Comparison of ENCODE assay signal across 8 mouse cellular contexts in the genomic region with DNA sequence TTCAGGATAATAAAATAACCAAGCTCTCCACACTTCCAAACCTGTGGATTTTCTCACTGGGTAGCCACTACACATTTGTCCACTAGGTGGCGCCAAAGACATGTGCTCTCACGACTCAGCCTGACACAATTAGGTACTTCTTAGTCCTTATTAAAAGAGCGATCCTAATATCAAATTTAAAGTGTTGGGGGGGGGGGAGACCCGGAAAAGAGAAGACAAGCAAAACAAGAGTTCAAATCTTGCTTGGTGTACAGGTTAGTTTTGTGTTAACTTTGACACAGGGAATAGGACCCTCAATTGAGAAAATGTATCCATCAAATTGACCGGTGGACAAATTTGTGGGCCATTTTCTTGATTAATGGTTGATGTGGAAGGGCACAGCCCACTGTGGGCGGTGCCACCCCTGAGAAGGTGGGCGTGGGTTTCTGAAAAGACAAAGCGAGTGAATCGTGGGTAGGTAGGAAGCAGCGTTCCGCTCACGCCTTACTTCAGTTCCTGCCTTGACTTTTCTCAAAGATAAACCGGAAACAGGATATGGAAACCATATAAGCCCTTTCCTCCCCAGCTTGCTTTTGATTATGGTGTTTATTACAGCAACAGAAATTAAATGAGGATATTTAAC. TPM values are rescaled to one million over a fixed set of nuclear protein-coding genes. Genes with fewer than 3 reads are reported as not detected.
DNase-seq lines count a peak whose midpoint lies in the region; ATAC-seq and TF ChIP-seq lines count a peak whose summit lies in the region.

No protein-coding gene starts in this region.

- H3K36me3 ChIP-seq in heart, embryonic 13.5 days, result no peaks in the 10 kb centered on the region
- no peaks in the 10 kb centered on the region for H3K36me3 ChIP-seq in lung, postnatal 0 days (ENCODE audit: insufficient read depth, low read length)

- no peaks in the 10 kb centered on the region for H3K4me1 ChIP-seq in heart, embryonic 13.5 days
- no peaks in the 10 kb centered on the region for H3K4me1 ChIP-seq in lung, postnatal 0 days (ENCODE audit: insufficient read depth, low read depth, low read length)

- H3K9me3 ChIP-seq in heart, embryonic 13.5 days, result no peaks in the 10 kb centered on the region
- H3K9me3 ChIP-seq in lung, postnatal 0 days (ENCODE audit: low read length), result no peaks in the 10 kb centered on the region

- 37% methylated on average over 13 of the region's 13 CpGs for whole genome bisulfite sequencing in heart, embryonic 13.5 days
- WGBS in lung, postnatal 0 days, result 25% methylated on average over 13 of the region's 13 CpGs

- TF ChIP-seq CTCF in lung, postnatal 0 days (IDR thresholded peaks at IDR 0.05), result peak; percentile 93

- no peak for TF ChIP-seq EP300 in lung, postnatal 0 days (IDR thresholded peaks at IDR 0.05)

- peak overlapping the region; percentile 26 for H3K4me2 ChIP-seq in heart, embryonic 13.5 days
- no peak overlapping the region for H3K4me2 ChIP-seq in lung, postnatal 0 days (replicated peaks; ENCODE audit: low read depth, low read length)

- no peak overlapping the region for H3K4me3 ChIP-seq in heart, embryonic 13.5 days
- H3K4me3 ChIP-seq in lung, postnatal 0 days (ENCODE audit: low read depth, low read length), result no peak overlapping the region

- DNase-seq in ES-CJ7 (ENCODE audit: low read depth, low spot score), result peak; percentile 68
- peak; percentile 75 to 81 for DNase-seq in cerebellum, postnatal 4 days (ENCODE audit: low spot score in 2 of 2)
- DNase-seq in layer of hippocampus, postnatal 10 days (ENCODE audit: low spot score in 2 of 2), result peak; percentile 90 to 91
- DNase-seq in lung, postnatal 0 days (ENCODE audit: low spot score), result peak; percentile 86
- peak; percentile 52 to 63 for DNase-seq in right cerebral cortex, postnatal 36 days (ENCODE audit: low spot score in 2 of 2)
- peak; percentile 32 for DNase-seq in yolk sac, embryonic 10.5 days (ENCODE audit: low spot score)

- ATAC-seq in activated CD4-positive, CD25-positive, alpha-beta regulatory T cell, adult 4 months, result peak; percentile 94
- no peak for ATAC-seq in heart, embryonic 13.5 days (ENCODE audit: extremely low read depth, insufficient number of reproducible peaks, low FRiP score, low TSS enrichment)
- peak; percentile 74 for ATAC-seq in lung, postnatal 0 days

- no peak overlapping the region for H3K9ac ChIP-seq in heart, embryonic 13.5 days
- H3K9ac ChIP-seq in lung, postnatal 0 days (replicated peaks; ENCODE audit: low read depth), result no peak overlapping the region

- peaks cover 26% of the 10 kb centered on the region for H3K27me3 ChIP-seq in heart, embryonic 13.5 days (replicated peaks)
- no peaks in the 10 kb centered on the region for H3K27me3 ChIP-seq in lung, postnatal 0 days (replicated peaks; ENCODE audit: insufficient read depth, low read length)

- H3K27ac ChIP-seq in heart, embryonic 13.5 days (replicated peaks), result no peak overlapping the region
- H3K27ac ChIP-seq in lung, postnatal 0 days (ENCODE audit: low read length), result no peak overlapping the region

RNA-seq across cellular contexts. Expression of gene Tap1, which starts 16.4 kb away (rescaled TPM):
- 100 to 1,000 TPM; 134 to 207 TPM for polyA plus RNA-seq in activated CD4-positive, CD25-positive, alpha-beta regulatory T cell, adult 4 months (2017; shearing (Covaris generic))
- polyA plus RNA-seq in heart, embryonic 13.5 days (2015; fragmentation: Nextera tagmentation; extraction: Ambion mirVana), result 1.4 and 1.6 TPM in 2 replicates
- 1 to 10 TPM; 5.1 to 5.2 TPM for total RNA-seq in layer of hippocampus, postnatal 10 days (2021)
- polyA plus RNA-seq in lung, postnatal 0 days (2015; fragmentation: Nextera tagmentation; extraction: Ambion mirVana), result 11.6 and 12.6 TPM in 2 replicates

RNA-seq across cellular contexts. Expression of gene Psmb9, which starts 16.6 kb away (rescaled TPM):
- polyA plus RNA-seq in activated CD4-positive, CD25-positive, alpha-beta regulatory T cell, adult 4 months (2017; shearing (Covaris generic)), result 100 to 1,000 TPM; 320 to 348 TPM
- 1.7 and 2.1 TPM in 2 replicates for polyA plus RNA-seq in heart, embryonic 13.5 days (2015; fragmentation: Nextera tagmentation; extraction: Ambion mirVana)
- 1 to 10 TPM; 1.4 to 1.9 TPM for total RNA-seq in layer of hippocampus, postnatal 10 days (2021)
- polyA plus RNA-seq in lung, postnatal 0 days (2015; fragmentation: Nextera tagmentation; extraction: Ambion mirVana), result 16.4 and 17.1 TPM in 2 replicates

RNA-seq across cellular contexts. Expression of gene H2-DMb1, which starts 18.1 kb away (rescaled TPM):
- 1 to 10 TPM; 1.9 to 3.7 TPM for polyA plus RNA-seq in activated CD4-positive, CD25-positive, alpha-beta regulatory T cell, adult 4 months (2017; shearing (Covaris generic))
- polyA plus RNA-seq in heart, embryonic 13.5 days (2015; fragmentation: Nextera tagmentation; extraction: Ambion mirVana), result 0.24 and 0.27 TPM in 2 replicates
- total RNA-seq in layer of hippocampus, postnatal 10 days (2021), result under 1 TPM; 0.69 to 0.91 TPM
- 6.9 and 7.2 TPM in 2 replicates for polyA plus RNA-seq in lung, postnatal 0 days (2015; fragmentation: Nextera tagmentation; extraction: Ambion mirVana)

RNA-seq across cellular contexts. Expression of gene Psmb8, which starts 26.5 kb away (rescaled TPM):
- polyA plus RNA-seq in activated CD4-positive, CD25-positive, alpha-beta regulatory T cell, adult 4 months (2017; shearing (Covaris generic)), result 1,000 to 10,000 TPM in 1 of 2 experiments, 100 to 1,000 TPM in 1; 892 to 1,228 TPM
- 3.2 and 4.3 TPM in 2 replicates for polyA plus RNA-seq in heart, embryonic 13.5 days (2015; fragmentation: Nextera tagmentation; extraction: Ambion mirVana)
- total RNA-seq in layer of hippocampus, postnatal 10 days (2021), result 1 to 10 TPM; 2.3 to 4.4 TPM
- 54.9 and 58.6 TPM in 2 replicates for polyA plus RNA-seq in lung, postnatal 0 days (2015; fragmentation: Nextera tagmentation; extraction: Ambion mirVana)

RNA-seq across cellular contexts. Expression of gene H2-DMb2, which starts 27.9 kb away (rescaled TPM):
- polyA plus RNA-seq in activated CD4-positive, CD25-positive, alpha-beta regulatory T cell, adult 4 months (2017; shearing (Covaris generic)), result 10 to 100 TPM in 1 of 2 experiments, 1 to 10 TPM in 1; 4.8 to 19.7 TPM
- 0.15 and 0.20 TPM in 2 replicates for polyA plus RNA-seq in heart, embryonic 13.5 days (2015; fragmentation: Nextera tagmentation; extraction: Ambion mirVana)
- total RNA-seq in layer of hippocampus, postnatal 10 days (2021), result not detected
- 1.8 and 2.2 TPM in 2 replicates for polyA plus RNA-seq in lung, postnatal 0 days (2015; fragmentation: Nextera tagmentation; extraction: Ambion mirVana)

Comparison
In these comparisons a context has a peak if more than half of its experiments do, and no peak if none do; other contexts are left out.
1. DNase-seq: peak in every context shown above with its lines; median percentile 90 in layer of hippocampus, postnatal 10 days; 86 in lung, postnatal 0 days; 78 in cerebellum, postnatal 4 days; 68 in ES-CJ7; 58 in right cerebral cortex, postnatal 36 days; 32 in yolk sac, embryonic 10.5 days.
2. RNA of gene Psmb9, which starts 16.6 kb away (polyA plus RNA-seq): 320 to 348 TPM in activated CD4-positive, CD25-positive, alpha-beta regulatory T cell, adult 4 months; 16.4 to 17.1 TPM in lung, postnatal 0 days and 1.7 to 2.1 TPM in heart, embryonic 13.5 days; every median in the first group is over 10 times any median in the second.